Mouse (Mus musculus): ENCODE measurements at regions not wholly inside any gene's neighbourhood (a gene's known extent, or its start where the extent isn't known, plus 50 kb on each side); places are given as distances from the start of the nearest gene placed in this dataset.
"Not testable (repeated sequence)": the region's sequence is repeated elsewhere in the genome, so short reads cannot be mapped to it uniquely, and the experiment has no call there.

- DNase-seq (ENCODE audit: low read depth), result peak; percentile 4
Measured at GRCm38 (mm10) chr10:49985038-49985437, 196.5 kb upstream of the Grik2 start.

DNA sequence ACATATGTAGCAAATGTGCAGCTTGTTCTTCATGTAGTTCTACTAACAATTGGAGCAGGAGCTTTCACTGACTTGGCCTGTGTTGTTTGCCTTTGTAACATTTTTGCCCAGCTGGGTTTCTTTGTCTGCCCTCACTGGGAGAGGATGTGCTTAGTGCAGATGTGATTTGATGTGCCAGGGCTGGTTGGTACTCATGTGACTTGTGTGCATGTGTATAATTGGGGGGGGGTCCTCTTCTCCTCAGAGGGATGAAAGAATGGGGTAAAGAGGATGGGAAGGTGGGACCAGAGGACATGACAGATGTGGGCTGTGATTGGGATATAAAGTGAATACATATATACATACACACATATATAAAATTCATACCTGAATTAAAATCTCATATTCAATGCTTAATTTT is 163.9 kb upstream of the Grik2 start:
- no peak for DNase-seq (ENCODE audit: low read depth)

DNA sequence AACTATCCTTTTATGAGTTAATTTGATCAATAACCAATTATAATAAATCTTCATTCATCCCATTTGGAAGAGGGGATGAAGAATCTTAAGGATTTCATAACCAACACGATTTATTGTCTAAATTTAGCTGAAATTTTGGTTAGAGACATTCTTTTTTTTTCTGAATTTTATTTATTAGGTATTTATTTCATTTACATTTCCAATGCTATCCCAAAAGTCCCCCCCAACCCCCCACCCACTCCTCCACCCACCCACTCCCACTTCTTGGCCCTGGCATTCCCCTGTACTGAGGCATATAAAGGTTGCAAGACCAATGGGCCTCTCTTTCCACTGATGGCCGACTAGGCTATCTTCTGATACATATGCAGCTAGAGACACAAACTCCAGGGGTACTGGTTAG is 148.7 kb upstream of the Grik2 start:
- DNase-seq (ENCODE audit: low read depth), result not testable (repeated sequence)

- DNase-seq (ENCODE audit: low read depth), result not testable (repeated sequence)
Measured at GRCm38 (mm10) chr10:49909206-49909605, 120.6 kb upstream of the Grik2 start.

DNA sequence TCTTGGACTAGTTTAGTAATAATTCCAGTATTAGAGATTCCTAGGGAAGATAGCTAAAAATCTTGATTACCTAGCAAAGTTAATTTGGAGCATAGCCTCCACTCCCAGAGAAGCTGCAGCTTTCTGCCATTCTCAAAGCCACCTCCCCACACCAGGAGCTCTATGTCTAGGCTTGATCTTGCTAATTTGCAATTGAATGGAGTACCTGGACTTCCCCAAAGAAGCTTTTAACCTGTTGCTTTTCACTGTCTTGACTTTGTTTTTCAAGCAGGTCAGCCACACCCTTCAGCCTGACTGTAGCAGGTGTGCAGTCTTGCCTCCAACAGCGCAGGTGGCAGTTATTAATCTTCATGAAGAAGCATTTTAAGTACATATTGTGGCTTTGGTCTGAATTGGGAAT is 119.6 kb upstream of the Grik2 start:
- DNase-seq (ENCODE audit: low read depth), result not testable (repeated sequence)

- DNase-seq (ENCODE audit: low read depth), result not testable (repeated sequence)
Measured at GRCm38 (mm10) chr10:49904626-49905025, 116.1 kb upstream of the Grik2 start.

DNA sequence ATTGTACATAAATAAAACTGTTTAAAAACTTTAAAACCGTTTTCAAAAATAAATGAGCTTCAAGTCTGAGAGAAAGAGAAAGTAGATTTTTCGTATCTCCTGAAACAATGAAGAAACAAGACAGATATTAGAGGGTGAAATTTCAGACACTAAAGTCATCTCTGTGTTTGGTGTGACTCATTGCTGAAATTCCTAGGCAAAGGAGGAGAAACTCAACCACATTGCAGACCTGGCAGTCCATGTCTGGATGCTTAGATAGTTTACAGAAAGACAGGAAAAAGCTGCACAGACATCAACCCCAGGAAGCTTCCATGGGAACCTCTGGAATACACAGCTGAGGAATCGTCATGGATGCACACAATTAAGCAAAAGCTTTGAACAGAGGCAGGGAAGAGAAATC is 106.9 kb upstream of the Grik2 start:
- DNase-seq (ENCODE audit: low read depth), result peak; percentile 22

DNA sequence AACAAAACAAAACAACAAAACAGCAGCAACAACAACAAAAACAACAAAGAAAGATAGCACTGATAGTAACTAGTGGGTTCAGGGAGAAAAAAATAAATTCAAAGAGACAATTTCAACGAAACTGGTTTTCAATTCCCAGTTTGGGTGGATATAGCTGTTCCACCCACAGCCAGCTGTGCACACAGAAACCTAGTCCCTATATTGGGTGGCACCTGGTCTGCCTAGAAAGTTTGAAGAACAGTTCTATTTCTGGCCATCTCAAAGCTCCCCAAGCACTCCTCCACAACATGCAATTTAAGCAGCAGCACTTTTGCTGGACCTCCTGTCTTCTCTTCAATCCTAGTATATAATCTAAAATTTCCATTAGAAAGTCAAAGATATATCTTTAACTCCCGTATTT is 95.5 kb upstream of the Grik2 start:
- no peak for DNase-seq (ENCODE audit: low read depth)

DNA sequence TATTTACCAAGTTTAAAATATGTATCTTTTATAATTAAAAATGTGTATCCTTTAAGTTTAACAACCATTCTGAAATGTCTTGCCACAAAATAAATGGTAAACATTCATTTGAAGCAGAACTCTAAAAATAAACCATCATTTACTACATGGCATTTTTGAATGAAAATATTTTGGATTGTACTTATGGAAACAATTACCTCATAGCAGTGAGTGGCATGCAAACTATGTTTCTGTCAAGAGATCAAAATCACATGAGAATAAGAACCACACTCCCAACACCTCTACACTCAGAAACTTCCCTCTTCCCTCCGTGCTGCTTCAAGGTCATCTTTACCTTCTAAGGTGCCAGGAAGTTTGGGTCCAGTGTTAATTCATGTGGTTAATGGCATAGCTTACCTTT is 94.9 kb upstream of the Grik2 start:
- no peak for DNase-seq (ENCODE audit: low read depth)

- DNase-seq (ENCODE audit: low read depth), result no peak
Measured at GRCm38 (mm10) chr10:49863800-49864199, 75.2 kb upstream of the Grik2 start.

- DNase-seq (ENCODE audit: low read depth), result no peak
Measured at GRCm38 (mm10) chr10:49847686-49848085, 59.1 kb upstream of the Grik2 start.

DNA sequence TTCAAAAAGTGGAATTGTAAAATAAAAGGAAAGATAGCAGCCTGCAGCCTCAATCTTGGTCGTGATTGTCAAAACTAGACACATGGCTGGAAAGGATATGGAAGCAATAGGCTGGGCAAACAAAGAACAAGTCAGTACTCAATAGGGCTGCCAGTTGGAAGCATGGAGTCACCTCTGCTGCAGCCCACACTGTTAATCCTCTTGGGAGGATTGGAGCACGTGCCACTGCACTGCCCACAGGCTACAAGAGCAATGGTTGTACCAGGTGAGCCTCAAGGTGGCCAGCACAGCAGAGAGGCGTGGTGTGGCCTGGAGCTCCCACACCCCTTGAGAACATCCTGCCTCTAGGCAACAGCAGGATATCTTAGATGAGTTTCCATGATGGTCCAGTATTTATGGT is 55.7 kb upstream of the Grik2 start:
- DNase-seq (ENCODE audit: low read depth), result no peak
